Mouse (Mus musculus): ENCODE results near the gene Ammecr1.

Gene Ammecr1

DNA sequence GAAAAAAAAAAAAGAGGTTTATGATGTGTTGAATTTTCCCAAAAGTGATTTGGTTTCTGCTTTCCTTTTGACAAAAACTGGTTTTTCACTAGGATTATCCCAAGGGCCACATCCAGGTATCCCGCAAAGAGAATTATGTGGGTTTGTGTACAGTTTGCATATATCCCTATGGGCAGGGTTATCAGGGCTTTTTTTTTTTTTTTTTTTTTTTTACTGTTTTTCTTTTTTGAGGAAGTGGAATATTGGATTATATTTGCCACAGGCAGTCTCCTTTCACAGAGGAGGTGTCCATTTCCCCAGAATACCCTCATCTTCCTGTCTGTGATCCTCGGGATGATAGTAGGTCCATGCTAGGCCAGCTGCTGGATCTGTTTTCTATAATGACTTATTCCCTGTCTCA, 137.3 kb downstream of the Ammecr1 start:
- DNase-seq (ENCODE audit: low spot score) = no peak

DNA sequence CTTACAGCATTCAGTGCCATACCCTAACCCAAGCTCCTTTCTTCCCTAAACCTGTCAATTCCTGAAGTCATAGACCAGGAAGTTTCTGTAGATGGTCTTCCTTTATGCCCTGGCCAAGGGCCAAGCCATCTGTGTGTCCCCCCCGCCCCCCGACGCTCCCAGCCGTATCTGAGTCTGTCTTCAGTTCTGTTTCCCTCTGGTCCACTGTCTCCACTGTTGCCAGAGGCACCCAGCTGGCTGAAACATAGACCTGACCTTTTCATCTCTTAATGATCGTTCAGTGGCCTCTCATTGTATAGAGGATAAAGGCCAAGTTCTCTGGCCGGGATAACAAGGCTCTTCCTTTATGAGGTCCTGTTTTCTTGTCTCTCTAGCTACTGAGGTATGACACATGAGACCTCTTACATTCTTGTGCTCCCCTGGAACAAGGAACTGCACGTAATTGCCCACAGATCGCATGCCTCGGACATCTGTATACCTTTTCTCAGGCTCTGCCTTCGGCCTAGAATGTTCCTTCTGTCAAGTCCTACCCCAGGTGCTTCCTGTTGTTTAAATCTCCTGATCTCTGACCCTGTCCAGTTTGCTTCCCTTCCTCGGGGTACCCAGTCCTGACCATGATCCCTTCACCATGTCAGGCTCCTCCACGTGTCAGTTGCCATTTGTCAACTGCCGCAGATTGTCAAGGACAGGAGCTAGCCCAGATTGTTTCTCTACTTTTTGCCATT, 138.2 kb downstream of the Ammecr1 start:
- DNase-seq (ENCODE audit: low spot score) = no peak

- DNase-seq (ENCODE audit: low spot score) = no peak
Observed at GRCm38 (mm10) chrX:142827644-142828043, 138.9 kb downstream of the Ammecr1 start.

DNA sequence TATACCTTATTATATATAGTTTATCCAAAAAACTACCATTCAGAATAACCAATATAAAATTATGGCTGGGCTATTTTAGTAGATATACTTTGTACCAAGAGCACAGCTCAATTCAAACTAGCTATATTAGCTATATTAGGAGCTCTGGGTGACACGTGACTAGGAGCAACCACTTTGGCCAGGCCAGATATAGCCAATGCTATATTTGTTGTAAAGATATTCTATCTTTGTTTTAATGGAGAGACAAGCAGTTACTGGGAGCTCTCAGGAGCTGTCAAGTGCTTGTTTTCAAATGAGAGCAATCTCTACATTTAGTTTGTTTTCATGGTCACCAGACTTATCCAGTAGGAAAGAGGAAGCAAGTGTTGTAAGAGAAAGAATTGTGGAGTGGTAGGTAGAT, 141.2 kb downstream of the Ammecr1 start:
- DNase-seq (ENCODE audit: low spot score) = no peak

DNA sequence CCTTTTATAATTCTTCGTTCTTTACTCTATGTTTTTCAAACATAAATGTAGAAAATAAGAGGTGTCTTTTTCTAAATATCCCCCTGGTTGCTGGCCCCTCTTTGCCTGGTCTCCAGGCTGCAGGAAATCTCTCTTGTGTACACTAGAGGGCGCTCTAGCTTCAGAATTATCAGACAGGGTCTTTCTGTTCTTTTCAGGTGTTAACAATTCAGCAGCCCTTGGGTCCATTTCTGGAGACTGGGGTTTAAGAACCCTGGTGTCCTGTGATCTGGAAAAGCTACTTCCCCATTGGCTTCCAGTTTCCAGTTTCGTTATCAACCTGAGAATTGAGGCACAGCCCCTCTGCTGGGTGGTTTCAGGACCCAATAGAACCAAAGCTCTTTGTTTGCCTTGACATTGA, 144.7 kb downstream of the Ammecr1 start:
- DNase-seq (ENCODE audit: low spot score) = no peak

DNA sequence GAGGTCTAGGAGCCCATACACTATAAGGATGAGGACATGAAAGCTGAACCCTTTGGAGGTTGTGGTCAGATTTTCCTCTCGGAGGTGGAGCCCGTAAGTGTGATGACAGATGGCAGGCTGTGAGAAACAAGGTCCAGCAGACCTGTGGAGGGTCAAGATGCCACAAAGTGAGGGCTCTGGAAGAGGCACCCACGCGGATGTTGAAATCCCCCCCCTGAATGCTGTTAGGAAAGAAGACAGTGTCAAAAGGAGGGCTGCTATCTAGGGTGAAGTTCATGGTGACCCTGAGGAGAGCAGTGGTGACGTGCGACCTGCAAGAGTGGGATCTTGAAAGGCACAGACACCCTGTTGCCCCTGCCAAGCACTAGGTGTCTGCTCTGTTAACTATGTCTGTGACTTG, 145.3 kb downstream of the Ammecr1 start:
- DNase-seq (ENCODE audit: low spot score) = no peak

DNA sequence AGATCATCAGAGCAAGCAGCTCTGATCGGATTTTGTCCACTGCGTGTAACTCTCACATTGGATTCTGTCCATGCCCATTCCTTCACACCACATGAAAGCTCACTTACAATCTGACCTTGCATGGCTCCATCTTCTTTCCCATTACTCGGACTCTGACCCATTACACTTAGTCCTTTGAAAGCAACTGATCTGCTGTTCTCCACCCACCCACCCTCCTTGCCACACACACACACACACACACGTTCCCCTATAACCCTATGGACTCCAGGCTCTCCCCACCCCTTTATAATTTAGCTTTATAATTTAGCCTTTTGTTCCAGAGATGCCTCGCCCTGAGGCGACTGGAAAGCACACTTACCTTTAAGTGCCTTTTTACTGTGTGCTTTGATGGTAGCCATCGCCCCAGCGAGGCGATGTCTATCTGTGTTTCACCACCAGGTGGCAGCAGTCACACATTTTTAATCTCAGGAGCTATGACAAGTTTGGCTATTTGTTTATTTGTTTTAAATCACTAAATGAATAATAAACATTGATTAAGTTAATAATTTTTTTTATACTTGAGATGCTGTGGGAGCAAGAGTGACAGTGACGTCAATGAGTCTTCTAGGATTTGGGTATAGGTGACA, 148.4 kb downstream of the Ammecr1 start:
- DNase-seq (ENCODE audit: low spot score) = peak; percentile 57

DNA sequence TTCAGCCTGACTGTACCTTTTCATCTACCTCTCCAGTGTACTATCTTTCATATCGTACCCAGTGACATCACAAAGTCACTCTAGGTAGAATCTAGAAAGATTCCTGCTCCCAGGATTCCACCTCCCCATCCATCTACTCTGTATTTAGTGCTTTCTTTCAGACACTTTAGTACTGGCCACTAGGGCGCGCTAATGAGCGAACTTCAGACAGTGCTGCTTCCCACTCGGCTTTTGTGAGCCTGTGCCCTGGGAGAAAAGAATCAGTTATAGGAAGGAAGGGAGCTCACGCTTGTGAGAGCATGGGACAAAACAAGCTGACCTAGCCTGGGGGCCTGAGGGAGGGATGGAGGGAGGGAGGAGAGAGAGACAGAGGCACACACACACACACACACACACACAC, 153.4 kb downstream of the Ammecr1 start:
- DNase-seq (ENCODE audit: low spot score) = peak; percentile 69

- DNase-seq (ENCODE audit: low spot score) = peak; percentile 56
Observed at GRCm38 (mm10) chrX:142808411-142808810, 158.1 kb downstream of the Ammecr1 start.

GRCm38 (mm10) chrX:142806620-142807061, 159.9 kb downstream of the Ammecr1 start:
- DNase-seq (ENCODE audit: low spot score) = no peak

DNA sequence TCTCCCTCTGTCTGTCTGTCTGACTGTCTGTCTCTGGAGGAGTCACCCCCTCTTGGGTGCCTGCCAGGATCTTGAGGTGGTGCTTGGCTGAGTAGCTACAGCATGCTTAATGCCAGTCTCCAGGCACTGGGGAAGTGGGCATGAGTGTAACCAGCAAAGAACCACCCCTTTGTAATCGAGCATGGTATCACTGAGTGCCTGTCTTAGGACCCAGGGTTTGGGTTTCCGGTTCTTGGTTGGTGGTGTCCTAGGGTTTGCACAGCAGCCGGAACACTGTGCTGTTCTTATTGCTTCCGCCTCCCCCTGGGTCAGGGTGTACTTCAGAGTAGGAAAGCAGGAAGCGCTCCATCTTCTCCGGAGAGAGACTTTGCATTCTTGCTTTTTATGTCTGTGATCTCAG, 160.4 kb downstream of the Ammecr1 start:
- no peak for DNase-seq (ENCODE audit: low spot score)

DNA sequence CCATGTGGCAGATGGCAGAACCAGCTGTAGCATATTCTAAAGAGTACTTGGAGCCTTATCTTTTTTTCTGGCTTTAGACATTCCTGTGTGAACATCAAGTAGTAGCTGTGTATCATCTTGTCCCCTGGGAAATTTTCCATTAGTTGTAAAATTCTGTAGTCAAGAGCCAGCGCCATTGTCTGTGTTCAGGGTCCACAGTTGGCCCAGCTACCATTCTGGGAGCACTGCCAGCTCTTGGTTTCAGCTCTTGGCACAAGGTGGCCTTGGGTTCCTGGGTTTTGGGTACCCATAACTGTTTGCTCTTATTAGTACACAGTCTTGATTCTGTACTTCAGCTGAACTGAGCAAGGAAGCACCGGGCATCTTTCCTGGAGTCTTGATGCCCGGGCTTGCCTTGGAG, 161.9 kb downstream of the Ammecr1 start:
- DNase-seq (ENCODE audit: low spot score) = no peak
